Mouse (Mus musculus) ovary, adult 18-20 months (tissue): ENCODE results near the gene Gm42372.

ENCODE experiments used
- DNase-seq: peaks from one replicate; pipeline ENCODE4 v3.0.0; 2022; ENCODE audit warnings: low spot score, mixed read lengths

The Gm42372 gene

DNA sequence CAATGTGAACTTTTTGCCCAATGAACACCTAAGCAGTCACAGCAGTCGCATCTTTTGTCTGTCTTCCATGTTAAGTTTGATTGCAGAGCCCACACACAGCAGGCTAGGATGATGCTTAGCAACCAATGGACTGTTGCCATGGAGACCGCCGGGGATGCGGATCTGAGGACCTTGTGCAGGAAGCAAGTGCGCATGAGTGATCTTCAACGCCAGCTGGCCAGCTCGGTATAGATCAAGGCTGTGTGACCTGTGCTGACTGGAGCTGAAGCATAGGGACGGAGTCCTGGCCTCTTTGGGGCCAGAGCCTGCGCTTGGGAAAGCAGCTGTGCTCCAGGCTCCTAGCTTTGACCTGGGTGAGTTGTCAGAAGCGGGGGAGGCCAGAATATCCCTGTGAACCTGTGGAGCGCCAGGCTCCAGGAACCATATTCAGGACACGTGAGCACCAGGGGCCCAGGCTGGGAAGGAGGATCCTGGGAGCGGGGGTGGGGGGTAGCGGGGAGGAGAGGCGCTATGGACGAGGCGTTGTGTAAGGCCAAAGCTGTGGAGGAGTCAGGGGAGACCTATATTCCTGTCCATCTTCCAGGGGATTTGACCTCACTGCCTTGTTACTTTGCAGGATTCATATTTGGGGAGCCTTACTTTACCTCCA is 23.2 kb upstream of the Gm42372 start, which contains the start of gene Pnmal1:
TSS of gene Pnmal1 (plus strand) at position 141 of the 649 bp plus-strand sequence.
- DNase-seq, result peak; percentile 67

DNA sequence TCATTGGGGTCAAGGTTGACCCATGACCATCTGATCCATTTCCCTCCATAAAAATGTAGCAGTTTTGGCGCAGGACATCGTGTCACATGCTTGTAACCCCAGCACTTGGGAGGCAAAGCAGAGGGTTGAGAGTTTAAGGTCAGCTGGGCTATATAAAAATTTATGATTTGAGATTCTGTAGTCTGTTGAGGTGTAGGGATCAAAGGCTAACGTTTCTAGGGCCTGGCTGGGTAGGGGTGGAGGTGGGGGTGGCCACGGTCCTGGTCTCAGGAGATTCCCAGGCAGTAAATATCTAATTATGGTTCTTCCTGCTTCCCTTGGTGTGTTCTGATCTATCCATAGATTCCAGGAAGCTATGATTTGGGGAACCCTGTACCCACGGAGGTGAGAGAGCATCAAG is 21.2 kb upstream of the Gm42372 start:
- no peak for DNase-seq

GRCm38 (mm10) chr7:16968414-16968813 is 14.5 kb upstream of the Gm42372 start:
- no peak for DNase-seq

- no peak for DNase-seq
Observed at GRCm38 (mm10) chr7:16971160-16971559, 11.7 kb upstream of the Gm42372 start.

DNA sequence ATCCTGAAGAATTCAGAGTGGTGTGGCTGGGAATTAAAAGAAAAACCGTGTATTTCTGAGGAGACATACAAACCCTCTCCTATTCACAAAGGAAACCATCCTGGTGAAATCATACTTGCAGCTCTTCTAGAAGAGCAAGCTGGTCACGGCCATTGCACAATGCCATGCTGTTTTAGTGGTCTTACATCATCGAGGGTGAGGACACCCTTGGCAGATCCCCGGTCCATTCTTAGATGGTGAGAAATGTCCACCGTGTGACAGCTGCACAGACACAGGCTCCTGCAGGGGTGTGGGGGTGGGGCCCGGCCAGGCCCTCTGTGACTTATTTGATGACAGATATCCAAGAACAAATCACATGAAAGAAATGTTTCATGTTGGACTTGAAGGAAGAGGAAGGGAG is 8.9 kb upstream of the Gm42372 start:
- DNase-seq, result no peak

GRCm38 (mm10) chr7:16976298-16976697 is 6.6 kb upstream of the Gm42372 start:
- no peak for DNase-seq

- no peak for DNase-seq
Observed at GRCm38 (mm10) chr7:16978173-16978572, 4.7 kb upstream of the Gm42372 start.

GRCm38 (mm10) chr7:16978593-16978992 is 4.3 kb upstream of the Gm42372 start:
- DNase-seq, result no peak

- DNase-seq, result no peak
Observed at GRCm38 (mm10) chr7:16980348-16980747, 2.5 kb upstream of the Gm42372 start.

GRCm38 (mm10) chr7:16987541-16988149 is 4.8 kb downstream of the Gm42372 start:
- DNase-seq, result no peak

GRCm38 (mm10) chr7:16988405-16988804 is 5.5 kb downstream of the Gm42372 start:
- DNase-seq, result peak; percentile 64

DNA sequence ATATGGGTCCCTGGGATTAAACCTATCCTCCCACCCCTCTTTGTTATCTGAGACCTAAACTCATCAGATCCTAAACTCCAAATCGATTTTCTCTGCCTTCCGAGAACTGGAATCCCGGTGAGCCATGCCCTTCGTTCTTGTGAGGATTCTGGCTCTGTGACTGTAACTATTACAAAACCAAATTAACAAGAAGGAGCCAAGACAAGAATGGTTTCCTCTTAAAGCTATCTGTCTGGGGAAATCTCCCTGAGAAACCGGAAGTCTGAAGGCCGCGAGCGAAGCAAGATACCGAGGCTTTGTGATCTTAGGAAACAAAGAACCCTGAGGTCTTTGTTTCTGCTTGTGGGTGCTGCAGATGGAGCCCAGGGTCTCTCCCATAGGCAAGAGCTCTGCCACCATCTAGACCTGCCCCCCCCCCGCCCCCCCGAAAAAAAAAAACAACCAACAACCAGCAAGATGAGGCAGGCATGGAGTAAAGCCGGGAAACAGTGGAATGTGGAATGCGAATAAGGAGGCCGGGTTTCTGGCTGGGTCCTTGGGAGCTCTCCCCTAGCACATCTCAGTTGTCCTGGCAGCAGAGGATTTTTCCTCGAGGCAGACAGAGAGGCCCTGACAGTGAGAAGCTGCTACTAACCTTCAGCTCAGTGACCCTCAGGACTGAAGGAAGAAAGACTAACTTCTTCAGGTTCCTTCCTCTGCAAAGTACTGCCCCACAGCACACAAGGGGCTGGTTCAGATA is 7.3 kb downstream of the Gm42372 start:
- no peak for DNase-seq

DNA sequence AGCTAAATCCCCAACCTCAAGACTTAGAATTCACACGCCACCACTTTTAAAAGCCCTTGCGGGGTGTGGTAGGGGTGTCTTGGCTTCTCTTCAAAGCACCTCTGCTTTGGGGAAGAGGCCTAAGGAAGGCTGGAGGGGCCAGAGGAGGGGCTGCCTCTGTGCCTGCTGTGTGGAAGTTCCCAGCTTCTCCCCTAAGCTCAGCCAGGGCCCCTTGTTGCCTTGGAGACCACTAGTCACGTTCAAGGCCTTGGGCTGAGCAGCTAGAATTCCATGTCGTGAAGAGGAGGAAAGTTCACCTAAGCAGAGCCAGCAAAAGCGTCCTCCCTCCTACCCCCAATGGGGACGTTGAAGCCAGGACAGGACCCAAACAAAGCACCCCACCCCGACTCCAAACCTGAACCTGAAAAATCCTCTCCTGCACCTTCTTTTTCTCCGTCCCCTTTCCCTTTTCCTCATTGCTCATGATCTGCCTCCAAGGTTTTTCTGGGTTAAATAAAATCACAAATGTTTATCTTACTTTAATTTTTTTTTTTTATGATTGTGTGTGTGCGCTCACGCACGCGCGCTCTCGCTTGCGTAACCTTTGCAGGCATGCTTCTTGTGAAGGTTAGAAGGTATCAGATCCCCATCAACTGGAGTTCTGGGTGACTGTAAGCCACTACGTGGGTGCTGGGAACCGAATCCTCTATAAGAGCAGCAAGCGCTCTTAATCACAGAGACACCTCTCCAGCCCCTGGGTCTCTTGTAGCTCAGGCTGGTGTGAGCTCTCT is 9.0 kb downstream of the Gm42372 start:
- DNase-seq, result peak; percentile 72

GRCm38 (mm10) chr7:16992451-16992807 is 9.5 kb downstream of the Gm42372 start, which contains the start of gene Ccdc8:
Gene Ccdc8 (plus strand): TSS chr7:16992708.
- DNase-seq, result no peak

- peak; percentile 95 for DNase-seq
Observed at GRCm38 (mm10) chr7:16993651-16994399, 10.9 kb downstream of the Gm42372 start.

- no peak for DNase-seq
Observed at GRCm38 (mm10) chr7:16994400-16994799, 11.5 kb downstream of the Gm42372 start.

DNA sequence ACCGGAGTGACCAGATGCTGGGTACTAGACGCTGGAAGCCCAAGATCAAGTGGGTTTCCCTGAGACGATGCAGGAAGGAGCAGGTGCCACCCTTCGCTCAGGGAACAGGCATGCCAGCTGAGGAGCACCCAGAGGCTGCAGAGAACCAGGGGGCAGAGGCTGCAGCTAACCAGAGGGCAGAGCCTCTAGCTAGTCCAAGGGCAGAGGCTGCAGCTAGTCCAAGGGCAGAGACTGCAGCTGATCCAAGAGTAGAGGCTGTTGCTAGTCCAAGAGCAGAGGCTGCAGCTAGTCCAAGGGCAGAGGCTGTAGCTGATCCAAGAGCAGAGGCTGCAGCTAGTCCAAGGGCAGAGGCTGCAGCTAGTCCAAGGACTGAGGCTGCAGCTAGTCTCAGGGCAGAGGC is 12.5 kb downstream of the Gm42372 start:
- no peak for DNase-seq

GRCm38 (mm10) chr7:16999233-16999632 is 16.3 kb downstream of the Gm42372 start:
- no peak for DNase-seq

- DNase-seq, result peak; percentile 57
Observed at GRCm38 (mm10) chr7:16999650-17000049, 16.8 kb downstream of the Gm42372 start.

DNA sequence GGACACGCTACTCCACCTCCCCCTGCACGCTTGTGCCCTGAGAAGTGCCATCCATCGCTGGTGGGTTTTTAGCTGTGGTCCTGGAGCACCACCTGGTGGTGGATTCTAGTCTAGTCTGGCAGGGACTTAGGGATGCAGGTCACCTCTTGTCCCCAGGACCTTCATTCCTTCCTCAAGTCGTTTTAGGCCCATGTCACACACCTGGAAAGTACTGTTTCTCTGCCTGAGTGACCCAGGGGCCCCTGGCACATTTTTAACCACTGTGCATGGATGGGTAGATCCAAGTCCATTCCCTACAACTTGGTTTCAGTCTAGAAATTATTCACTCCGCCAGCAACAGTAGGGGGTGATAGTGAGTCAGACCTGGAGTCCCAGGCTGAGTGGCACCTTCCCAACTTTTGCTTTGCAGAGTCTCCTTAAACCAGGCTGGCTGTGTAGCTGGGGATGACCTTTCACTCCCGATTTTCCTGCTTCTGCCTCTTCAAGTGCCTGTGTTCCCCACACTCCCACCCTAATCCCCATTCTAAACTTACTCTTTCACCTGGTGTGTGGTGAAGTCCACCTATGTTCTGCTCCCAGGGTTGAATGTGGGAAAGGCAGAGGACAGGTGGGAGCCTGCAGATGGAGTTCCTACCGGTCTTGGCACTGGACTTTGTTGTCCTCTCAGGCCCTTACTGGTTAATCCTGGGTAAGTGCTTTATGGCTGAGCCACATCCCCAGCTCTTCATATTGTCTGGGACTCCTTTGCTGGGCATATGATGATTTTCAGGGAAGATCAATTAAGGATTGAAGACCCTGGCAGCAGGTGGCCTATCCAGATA is 19.7 kb downstream of the Gm42372 start:
- no peak for DNase-seq
